Mouse (Mus musculus): Measurements from ENCODE around the gene Fibp.
A peak's percentile ranks its signal among the peaks of the same experiment; 100 is the strongest.

Gene Fibp

GRCm38 (mm10) chr19:5463791-5464562 lies 3.6 kb downstream of the Fibp start:
- DNase-seq (ENCODE audit: low read depth, low spot score), result peak; percentile 75

DNA sequence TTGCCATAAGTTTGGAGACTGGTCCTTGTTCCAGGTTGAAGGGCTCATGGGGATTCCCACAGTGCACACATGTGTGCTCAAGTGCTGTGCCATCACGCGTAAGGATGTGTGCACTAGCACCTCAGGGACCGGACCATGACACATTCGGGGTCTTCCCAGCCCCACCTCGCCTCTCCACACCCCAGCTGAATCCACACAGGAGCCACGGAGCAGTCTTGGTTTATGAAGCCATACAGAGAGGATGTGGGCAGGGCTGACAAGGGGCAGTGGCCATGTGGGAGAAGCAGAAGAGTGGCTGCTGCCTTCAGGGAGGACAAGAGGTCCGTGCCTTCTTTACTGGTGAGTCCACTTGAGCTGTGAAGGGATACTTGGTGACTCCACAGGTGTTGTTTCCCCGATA lies 4.6 kb downstream of the Fibp start:
- no peak for DNase-seq (ENCODE audit: low read depth, low spot score)

DNA sequence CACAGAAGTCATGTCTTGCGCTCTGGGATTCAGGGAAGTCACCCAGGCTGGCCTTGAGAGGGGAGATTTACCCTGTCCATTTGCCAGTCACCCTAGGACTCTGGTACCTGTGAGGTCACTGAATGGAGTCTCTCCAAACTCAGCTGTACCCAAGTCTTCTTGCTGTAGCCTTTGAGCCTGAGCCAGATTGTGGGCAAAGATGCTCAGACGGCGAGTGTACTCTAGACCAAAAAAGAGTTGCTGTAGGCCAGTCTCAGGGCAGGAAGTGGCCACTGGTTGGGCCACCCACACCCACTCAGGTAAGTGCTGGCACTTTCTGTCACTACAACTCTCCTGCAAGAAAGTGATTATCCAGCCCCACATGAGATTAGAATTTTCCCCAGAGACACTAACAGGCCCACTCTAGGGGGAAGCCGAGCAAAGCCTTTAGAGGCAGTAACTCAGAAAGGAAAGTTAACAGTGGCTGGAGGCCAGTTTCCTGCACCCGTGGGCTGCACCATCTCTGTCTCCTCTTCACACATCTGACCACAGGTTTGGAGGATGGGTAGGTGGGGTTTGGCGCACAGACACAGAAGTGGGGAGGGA lies 6.6 kb downstream of the Fibp start:
- DNase-seq (ENCODE audit: low read depth, low spot score), result no peak

DNA sequence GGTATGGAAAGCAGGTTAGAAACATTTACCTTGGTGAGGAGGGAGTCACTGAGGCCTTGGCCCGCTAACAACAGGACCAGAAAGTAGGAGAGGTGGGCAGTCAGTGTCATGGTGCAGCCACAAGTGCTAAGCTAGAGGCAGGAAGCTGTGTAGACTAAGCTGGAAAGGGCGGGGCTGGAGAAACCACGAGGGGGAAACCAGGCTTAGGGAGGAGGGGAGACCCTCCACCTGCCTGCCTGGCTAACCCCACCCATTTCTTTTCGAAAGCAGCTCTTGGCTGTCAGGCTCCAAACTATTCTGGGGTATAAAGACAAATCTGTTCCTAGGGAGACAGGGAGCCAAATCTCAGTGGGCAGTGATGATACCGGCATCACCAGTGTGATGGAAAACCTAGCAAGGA lies 8.0 kb downstream of the Fibp start, which contains the start of gene Ctsw:
Gene Ctsw, minus strand, starts transcription at position 134 of the 400 bp plus-strand sequence.
- no peak for DNase-seq (ENCODE audit: low read depth, low spot score)

DNA sequence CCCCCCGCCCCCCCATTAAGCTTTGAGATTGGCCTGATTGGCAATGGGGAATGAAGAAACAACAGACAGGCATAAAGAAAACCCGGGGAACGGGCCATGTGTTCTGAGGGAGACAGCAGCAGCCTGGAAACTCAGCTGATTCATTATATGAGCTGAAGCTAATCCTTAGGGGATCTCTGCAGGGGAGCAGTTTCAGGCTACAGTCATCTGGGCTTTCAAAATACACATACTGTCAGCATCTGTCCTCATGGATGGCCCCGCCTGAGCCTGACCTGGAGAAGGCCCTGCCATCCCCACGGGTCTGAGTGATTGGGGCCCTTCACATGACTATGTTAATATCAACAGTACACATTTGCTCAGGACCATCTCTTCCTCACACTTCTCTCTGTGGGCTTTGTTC lies 11.4 kb downstream of the Fibp start:
- DNase-seq (ENCODE audit: low read depth, low spot score), result no peak

DNA sequence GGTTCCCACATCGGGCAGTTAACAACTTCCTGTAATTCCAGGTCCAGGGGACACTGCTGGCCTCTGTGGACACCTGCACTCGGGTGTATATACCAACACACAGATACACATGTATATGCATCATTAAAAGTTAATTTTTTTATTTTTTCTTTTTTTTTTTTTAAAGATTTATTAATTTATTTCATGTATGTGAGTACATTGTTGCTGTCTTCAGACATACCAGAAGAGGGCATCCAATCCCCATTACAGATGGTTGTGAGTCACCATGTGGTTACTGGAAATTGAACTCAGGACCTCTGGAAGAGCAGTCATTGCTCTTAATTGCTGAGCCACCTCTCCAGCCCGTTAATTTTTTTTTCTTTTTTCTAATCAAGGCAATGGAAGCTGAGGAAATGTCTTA lies 12.4 kb downstream of the Fibp start:
- DNase-seq (ENCODE audit: low read depth, low spot score), result no peak

- no peak for DNase-seq (ENCODE audit: low read depth, low spot score)
These were observed 13.3 kb downstream of the Fibp start, which contains the start of gene Efemp2 for GRCm38 (mm10) chr19:5473720-5474119. Efemp2 (plus strand) TSS chr19:5473954.

- no peak for DNase-seq (ENCODE audit: low read depth, low spot score)
These were observed 14.1 kb downstream of the Fibp start for GRCm38 (mm10) chr19:5474281-5475068.

GRCm38 (mm10) chr19:5475069-5475714 lies 14.8 kb downstream of the Fibp start:
- no peak for DNase-seq (ENCODE audit: low read depth, low spot score)

DNA sequence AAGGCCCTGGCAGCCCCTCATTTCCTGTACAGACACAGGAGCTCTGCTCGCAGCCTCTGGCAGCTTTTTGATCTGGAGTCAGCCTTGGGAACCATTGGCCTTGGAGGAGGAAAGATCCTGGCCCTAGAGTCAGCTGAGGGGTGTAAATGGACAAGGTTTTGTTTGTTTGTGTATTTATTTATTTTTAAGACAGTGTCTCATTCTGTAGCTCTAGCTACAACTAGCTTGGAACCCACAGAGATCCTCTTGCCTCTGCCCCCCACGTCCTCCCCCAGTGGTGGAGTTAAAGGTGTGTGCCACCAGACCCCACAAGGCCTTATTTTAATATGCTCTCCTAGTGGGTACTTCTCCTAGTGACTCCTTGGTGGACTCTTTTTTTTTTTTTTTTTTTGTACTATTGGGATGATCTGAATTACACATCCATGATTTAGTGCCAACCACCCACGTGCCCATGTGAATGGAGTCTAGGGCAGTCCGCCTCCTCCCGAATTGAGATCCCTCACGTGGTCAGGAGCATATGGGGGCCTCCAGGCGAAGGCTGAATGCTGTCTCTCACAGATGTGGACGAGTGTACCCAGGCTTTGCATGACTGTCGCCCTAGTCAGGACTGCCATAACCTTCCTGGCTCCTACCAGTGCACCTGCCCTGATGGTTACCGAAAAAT lies 16.7 kb downstream of the Fibp start:
- DNase-seq (ENCODE audit: low read depth, low spot score), result no peak

GRCm38 (mm10) chr19:5477668-5478300 lies 17.4 kb downstream of the Fibp start:
- no peak for DNase-seq (ENCODE audit: low read depth, low spot score)

DNA sequence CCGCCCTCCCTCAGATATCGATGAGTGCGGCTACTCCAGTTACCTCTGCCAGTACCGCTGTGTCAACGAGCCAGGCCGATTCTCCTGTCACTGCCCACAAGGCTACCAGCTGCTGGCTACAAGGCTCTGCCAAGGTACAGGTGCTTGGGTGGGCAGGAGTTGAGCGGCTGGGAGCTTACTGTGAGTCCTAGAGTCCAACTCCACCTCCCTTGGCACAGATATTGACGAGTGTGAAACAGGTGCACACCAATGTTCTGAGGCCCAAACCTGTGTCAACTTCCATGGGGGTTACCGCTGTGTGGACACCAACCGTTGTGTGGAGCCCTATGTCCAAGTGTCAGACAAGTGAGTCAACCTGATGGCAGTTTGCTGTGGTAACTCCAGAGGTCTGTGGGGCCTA lies 19.6 kb downstream of the Fibp start:
- DNase-seq (ENCODE audit: low read depth, low spot score), result no peak

DNA sequence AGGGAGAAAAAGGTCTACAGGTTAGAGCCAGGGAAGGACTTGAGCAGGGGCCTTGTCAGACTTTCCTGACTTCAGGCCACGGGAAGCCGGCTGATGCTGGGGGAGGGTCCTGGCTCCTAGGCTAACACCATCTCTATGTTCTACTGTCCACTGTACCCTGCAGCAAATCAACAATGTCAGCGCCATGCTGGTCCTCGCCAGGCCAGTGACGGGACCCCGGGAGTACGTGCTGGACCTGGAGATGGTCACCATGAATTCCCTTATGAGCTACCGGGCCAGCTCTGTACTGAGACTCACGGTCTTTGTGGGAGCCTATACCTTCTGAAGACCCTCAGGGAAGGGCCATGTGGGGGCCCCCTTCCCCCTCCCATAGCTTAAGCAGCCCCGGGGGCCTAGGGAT lies 21.0 kb downstream of the Fibp start:
- DNase-seq (ENCODE audit: low read depth, low spot score), result no peak

GRCm38 (mm10) chr19:5483386-5484359 lies 23.3 kb downstream of the Fibp start:
- DNase-seq (ENCODE audit: low read depth, low spot score), result no peak

- DNase-seq (ENCODE audit: low read depth, low spot score), result no peak
These were observed 24.1 kb downstream of the Fibp start for GRCm38 (mm10) chr19:5484496-5484895.

DNA sequence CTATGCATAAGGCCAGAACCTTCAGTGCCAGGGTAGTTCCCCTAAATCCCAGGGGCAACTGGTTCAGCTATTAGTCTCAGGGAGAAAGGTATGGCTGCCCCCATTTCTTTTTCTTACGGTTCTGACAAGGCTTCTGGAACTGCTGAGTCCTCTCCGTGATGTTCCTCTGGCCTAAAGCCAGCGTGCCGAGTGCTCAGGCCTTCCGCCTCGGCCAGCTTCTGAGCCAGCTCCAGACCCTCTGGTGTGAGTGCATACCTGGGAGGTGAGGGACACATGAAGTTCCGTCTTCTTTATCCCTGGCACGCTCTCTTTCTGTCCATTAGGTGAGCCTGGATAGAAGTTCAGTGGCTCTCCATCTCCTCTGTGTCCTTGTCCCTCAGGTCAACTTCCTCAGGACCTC lies 25.0 kb downstream of the Fibp start:
- DNase-seq (ENCODE audit: low read depth, low spot score), result no peak

DNA sequence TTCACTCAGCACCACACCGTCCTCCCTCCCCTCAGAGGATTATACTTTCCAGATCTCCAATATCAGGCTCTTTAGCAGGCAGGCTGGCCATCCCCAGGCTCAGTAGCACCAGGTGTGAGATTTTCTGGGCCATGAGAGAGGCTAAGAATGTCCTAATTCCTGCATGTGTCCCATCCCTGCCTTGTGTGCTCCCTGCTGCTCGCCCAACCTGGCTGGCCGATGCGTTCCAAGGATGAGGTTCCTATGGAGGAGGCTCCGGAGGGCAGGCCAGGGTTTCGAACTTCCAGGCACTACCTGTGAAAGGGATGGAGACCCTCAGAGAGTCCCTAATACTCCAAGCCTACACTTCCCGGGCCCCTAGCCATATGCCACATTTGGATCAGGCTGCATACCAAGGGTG lies 25.4 kb downstream of the Fibp start:
- DNase-seq (ENCODE audit: low read depth, low spot score), result no peak

DNA sequence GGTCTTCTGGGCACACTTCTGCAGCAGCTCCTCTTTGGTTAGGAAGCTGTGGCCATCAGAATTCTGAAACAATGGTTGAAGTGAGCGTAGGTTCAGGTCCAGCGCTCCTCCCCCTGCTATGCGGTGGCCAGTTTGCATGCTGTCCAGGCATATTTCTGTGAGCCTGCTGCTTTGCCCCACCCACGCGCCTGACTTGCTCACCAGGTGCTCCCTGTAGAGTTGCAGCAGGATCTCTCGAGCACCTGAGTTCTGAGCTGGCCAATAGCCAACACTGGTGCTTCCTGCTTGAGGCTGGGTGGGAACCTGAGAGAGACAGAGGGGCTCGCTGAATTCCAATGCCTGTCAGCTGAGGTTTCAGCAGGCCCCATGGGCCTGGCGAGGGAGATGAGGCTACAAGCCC lies 25.9 kb downstream of the Fibp start:
- no peak for DNase-seq (ENCODE audit: low read depth, low spot score)

DNA sequence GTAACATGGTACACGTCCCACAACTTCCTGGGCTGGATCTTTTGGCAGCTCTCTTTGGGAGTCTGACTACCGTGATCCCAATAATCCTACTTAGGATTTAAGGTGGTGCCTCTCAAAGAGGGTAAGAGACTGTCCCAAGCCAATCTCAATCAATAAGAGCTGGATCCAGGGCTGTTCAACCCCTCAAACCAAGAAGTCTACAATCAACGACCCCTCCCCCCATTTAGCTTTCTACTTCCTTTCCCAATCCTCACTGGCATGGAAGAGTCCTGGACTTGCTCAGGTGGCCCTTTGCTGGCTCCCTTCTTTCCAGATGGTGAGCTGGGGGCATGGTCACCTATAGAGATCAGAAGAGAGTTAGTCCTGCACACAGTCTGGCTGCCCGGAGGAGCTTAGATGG lies 26.4 kb downstream of the Fibp start:
- no peak for DNase-seq (ENCODE audit: low read depth, low spot score)

Measured in WW6 (cell line).